Mouse (Mus musculus) urinary bladder, postnatal 25 days (tissue): Measurements from ENCODE around the gene Vmn2r102.

Experiments
- DNase-seq: peaks from one replicate; pipeline ENCODE4 v3.0.0; 2022; ENCODE audit warnings: low spot score

Vmn2r102 gene

GRCm38 (mm10) chr17:19660028-19660427, at the start of gene Vmn2r102:
Gene Vmn2r102 (plus strand): TSS chr17:19660328.
- DNase-seq: no peak

DNA sequence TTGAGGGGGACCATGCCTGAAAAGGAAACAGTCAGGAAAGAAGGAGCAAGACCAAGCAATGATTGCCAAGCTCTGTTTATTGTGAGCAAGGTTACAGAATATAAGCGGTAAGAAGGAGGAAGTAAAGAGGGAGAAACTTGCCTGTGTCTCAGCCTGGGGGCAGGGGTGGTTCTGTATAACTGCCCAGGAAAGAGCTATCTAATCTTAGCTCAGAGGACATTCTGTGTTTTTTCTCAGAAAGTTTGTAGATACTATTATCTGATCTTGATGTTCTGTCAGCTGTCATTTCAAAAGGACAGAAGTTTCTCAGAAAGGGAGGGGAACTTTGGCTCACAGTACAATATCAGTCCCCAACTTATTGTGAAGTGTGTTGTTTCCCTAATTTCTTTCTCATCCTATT, 30.8 kb upstream of the Vmn2r102 start:
- DNase-seq: no peak

GRCm38 (mm10) chr17:19658447-19658846, 1.7 kb upstream of the Vmn2r102 start:
- DNase-seq: no peak

GRCm38 (mm10) chr17:19692062-19692461, 31.9 kb downstream of the Vmn2r102 start:
- DNase-seq: no peak
